Mouse (Mus musculus): ENCODE measurements at regions not wholly inside any gene's neighbourhood (a gene's known extent, or its start where the extent isn't known, plus 50 kb on each side); places are given as distances from the start of the nearest gene placed in this dataset.

DNA sequence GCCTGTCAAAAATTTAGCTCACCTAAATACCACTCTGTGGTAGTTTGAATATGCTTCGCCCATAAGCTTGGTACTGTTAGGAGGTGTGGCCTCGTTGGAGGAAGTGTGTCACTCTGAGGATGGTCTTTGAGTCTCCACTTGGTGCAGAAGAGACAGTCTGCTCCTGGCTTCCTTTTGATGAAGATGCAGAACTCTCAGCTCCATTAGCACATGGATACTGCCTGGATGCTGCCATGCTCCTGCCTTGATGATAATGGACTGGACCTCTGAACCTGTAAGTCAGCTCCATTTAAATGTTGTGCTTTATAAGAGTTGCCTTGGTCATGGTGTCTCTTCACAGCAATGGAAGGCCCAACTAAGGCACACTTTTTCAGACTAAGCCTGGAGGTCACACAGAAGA, 56.9 kb upstream of the Pik3r1 start:
- no peak for DNase-seq

GRCm38 (mm10) chr13:101831872-101832629, 64.0 kb upstream of the Pik3r1 start:
- DNase-seq: no peak

DNA sequence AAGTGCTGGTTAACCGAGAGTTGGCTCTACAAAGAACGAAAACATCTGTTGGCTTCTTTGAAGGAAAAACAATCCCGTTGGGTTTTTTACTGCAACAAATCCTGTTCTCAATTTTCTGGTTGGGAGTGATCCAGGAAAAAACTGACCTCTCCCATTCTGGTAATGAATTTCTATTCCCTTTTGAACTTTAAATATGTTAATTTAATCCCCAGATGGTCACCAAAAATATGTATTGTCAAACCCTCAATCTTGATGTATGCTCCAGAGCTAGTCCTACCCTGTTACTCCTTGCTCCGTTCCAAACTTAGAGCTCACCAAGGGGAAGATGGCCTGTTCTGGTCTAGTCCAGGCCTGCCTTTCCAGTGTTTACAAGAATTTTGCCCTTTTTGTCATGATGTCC, 66.5 kb upstream of the Pik3r1 start:
- DNase-seq: no peak

DNA sequence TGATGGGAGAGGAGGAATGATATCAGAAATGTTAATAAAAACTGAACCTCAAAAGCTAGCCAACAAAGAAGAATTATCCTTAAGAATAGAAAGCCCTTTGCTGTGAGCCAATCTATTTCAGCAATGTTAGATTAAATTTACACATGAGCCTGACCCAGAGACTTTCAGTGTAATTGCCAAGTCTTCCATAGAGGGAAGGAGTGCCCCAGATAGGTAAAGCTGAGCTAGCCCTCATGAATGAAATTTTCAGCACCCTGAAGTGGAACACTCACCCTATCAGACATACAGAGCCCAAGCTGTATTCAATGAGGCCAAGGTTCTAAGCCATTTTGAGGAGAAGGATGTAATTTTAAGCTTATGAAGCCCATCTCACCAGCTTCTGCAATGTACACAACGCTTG, 69.0 kb upstream of the Pik3r1 start:
- DNase-seq: no peak

GRCm38 (mm10) chr13:101844461-101845440, 76.7 kb upstream of the Pik3r1 start:
- no peak for DNase-seq

DNA sequence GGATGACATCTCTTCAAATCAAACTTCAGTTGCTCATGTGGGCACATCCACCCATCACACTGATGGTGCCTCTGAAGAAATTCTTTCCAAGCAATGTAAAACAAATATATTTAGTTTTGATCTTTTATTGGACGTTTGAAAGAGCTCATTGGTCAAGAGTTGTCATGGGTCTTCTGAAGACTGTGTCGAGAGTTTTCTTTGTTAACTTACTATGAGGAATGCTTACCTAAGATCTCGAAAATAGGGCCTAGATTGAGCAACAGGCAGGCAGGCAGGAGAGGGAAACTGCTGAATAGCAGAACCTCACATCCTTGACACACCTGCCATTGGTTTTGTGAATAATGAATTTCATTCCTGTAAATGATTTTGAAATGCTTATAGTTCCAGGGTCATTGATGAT, 78.0 kb upstream of the Pik3r1 start:
- no peak for DNase-seq

DNA sequence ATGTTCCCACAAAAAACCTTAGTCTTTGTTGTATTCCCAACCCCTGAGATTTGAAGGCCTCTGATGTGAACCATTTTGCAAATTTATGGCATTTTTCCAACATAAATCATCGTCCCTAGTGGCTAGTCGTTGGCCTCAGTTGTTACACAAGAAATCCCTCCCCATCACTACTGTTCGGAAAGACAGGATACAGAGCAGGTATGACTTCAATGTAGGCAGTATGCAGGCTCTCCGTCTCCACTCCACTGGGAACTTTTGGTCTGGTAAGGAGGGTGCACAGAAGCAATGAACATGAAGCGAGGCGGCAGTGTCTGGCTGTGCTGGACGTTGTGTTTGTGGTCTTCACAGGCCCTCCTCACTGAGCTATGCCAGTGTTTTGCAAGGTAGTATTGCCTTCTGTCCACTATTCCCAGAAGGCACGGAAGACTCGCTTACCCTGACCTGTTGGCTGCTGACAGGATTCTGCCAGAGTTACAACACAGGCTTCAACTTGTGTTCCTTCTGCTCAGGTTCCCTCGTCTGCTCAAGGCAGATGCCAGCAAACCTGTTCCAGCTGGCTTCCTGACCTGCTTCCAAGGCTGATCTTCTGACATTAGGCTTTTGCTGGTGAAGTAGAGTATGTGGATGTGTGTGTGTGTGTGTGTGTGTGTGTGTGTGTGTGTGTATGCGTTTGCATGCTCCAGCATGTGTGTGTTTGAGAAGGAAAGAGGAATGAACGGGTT, 80.0 kb upstream of the Pik3r1 start:
- peak; percentile 37 for DNase-seq

DNA sequence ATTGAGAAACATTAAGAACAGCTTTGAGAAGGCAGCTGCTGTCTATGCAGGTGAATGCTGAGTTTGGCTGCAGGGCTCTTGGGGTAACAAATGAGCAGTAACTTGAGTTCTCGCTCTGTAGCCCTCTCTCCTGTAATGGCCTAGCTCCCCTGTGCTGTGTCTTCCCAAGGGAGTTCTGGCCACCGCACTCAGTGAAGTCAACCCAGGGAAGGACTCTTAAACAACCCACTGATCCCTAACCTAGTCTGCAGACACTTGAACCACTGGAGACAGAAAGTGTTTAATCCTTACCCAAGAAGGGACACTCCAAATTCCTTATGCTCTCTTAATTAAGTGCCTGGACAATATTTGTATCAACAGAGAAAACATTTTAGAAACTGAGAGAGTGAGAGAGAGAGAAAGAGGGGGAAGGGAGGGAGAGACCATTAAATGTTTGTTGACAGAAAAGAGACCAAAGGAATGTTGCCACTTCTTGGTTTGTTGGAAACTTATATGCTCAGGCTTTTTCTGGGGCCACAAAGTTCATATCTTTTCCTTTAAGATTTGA, 80.7 kb upstream of the Pik3r1 start:
- no peak for DNase-seq

- no peak for DNase-seq
Observed at GRCm38 (mm10) chr13:101849416-101849815, 81.4 kb upstream of the Pik3r1 start.

- no peak for DNase-seq
Observed at GRCm38 (mm10) chr13:101851329-101851728, 83.3 kb upstream of the Pik3r1 start.

- DNase-seq: no peak
Observed at GRCm38 (mm10) chr13:101852960-101853359, 84.9 kb upstream of the Pik3r1 start.

DNA sequence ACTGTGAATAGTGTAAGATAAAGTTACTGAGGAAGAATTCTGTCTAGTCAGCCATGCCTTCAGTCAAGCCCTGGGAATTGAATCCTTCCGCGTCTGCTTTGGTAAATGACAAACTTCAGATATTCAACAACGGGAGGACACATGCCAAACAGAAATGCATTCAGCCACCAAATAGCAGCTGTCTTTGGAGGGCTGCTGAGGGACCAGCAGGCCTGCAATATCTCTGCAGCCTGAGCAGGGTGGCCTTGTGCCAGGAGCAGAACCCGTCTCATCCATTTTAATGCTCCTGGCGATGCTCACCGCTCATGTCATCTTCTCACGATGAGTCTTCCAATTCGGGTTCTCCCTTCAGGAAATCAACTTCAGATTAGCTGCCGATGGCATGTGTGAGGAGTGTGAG, 87.1 kb upstream of the Pik3r1 start:
- peak; percentile 43 for DNase-seq

DNA sequence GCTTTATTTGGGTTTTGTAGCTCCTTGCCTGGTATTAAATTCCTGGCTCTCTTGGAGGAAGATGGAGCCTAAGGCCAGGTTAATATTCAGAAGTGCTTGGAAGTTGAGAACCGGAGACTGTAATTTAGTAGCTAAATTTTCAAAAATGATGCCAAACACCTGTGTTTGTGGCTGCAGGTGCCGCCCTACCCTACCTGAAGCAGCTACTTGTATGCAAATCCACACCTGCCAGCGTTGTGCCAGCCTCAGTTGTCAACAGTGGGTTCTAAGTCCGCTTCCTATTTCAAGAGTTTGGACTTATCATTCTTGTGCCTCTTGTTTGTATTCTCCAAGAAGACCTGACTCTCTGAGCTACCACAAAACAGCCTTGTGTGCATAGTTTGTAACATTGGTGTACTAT, 92.7 kb upstream of the Pik3r1 start:
- no peak for DNase-seq

- no peak for DNase-seq
Observed at GRCm38 (mm10) chr13:101862011-101862410, 94.0 kb upstream of the Pik3r1 start.

DNA sequence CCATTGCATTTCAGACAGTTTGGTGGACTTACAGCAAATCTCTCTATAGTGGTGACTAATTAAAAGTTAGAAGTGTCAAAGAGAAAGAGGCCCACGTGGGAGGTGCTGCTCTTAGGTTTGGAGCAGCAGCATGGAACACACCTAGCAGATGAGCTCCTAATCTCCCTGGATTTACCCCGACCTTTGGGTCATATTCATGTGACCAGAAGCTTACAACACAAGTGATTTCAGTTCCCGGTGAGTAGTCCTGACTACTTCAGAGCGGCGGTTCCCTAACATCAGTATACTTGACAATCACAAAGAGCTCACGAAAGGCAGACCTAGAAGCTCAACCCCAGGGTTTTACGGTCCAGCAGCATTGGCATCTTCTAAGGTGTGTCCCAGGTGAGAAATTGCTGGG, 95.0 kb upstream of the Pik3r1 start:
- no peak for DNase-seq

DNA sequence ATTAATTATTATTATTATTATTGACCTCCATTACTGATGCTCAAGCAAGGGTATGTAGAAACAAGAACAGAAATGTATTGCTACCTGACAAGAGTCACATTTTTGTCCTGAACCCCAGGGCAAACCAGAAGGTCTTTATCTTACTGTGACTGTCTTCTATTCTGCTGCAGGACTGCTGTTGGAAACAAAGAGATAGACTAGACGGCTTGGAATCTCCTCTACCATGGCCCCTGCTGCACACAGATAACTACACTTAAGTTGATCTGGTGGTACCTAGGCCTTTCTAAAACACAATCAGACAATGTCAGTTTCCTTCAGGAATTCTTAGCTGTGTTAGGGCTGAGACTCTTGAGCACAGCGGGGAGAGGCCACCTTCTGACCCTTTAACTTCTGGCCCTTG, 95.6 kb upstream of the Pik3r1 start:
- DNase-seq: no peak

GRCm38 (mm10) chr13:101866843-101867242, 98.8 kb upstream of the Pik3r1 start:
- no peak for DNase-seq

DNA sequence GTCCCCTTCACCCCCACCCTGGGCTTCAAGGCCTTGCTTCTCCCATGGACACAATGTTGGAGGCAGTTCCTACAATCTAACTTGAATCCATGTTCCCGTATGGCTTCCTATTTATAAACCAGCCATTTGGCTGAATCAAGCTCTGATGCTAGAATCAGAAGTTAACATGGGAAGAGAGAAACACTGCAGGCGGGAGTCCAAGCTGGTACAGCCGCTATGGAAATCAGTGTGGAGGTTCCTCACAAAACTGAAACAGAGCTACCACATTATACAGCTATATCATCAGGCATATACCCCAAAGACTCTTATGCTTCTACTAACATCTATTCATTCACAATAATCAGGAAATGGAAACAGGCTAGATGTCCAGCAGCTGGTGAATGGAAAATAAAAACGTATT, 106.7 kb upstream of the Pik3r1 start:
- DNase-seq: no peak

GRCm38 (mm10) chr13:101876069-101876468, 108.1 kb upstream of the Pik3r1 start:
- no peak for DNase-seq

DNA sequence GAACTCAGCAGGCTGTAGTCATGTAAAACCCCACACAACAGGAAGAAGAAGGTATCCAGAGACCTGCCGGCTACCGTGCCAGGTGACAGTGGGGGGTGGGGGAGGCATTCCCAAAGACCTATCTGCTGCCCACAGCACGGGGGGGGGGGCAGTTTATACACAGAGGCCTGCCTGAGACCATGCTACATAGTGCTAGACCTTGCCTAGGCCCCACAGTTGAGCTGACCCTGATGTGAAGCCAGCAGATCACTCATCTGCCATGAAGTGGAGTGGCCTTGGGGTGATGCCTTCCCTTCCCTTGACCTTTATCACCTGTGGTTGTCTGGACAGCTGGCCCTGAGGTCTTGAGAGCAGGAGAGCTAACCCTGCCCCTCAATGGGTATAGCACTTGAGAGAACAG, 108.6 kb upstream of the Pik3r1 start:
- DNase-seq: no peak

GRCm38 (mm10) chr13:101878168-101878567, 110.2 kb upstream of the Pik3r1 start:
- DNase-seq: no peak

DNA sequence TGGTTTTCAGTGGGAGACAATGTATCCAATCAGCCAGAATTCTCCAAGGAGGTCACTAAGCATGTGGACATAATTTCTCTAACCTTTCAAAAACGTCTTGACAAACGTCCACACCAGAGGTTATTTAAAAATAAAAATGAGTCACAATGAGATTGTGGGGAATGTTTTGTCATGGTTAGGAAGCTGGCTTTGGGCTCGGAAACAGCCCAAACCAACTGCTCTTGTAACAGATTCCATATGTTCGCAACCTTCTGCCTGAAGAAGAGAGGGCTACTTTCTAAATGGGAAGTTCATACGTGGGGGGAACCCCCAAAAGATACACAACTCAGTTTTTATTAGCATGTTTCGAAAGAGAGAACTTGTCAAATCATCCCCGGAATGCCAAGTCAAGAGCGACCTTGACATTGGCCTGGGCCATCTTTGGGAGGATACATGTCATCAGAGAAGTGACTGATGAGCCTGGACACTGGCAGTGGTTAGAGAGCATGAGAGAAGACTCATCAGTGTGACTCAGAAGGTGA, 111.6 kb upstream of the Pik3r1 start:
- DNase-seq: no peak
